Mouse (Mus musculus) heart, embryonic 15.5 days (tissue): ENCODE measurements around the gene Rpgrip1l. TPM values are rescaled to one million over a fixed set of nuclear protein-coding genes. Genes with fewer than 3 reads are reported as not detected.

Experiments
- ATAC-seq: fragments of 200-750 bp; cut with Nextera tagmentation; replicated peaks from 2 replicates; pipeline ENCODE4 v1.8.0; 2017; ENCODE audit warnings: low read depth, moderate TSS enrichment; ENCODE audit not compliant: insufficient number of reproducible peaks, insufficient read depth, low FRiP score
- H3K27ac ChIP-seq: fragments of 300-500 bp; sonication (generic); 2 replicates; pipeline ENCODE4 v1.5.1; 2015; ENCODE audit warnings: mild to moderate bottlenecking, inconsistent platforms
- H3K27me3 ChIP-seq: fragments of 300-500 bp; sonication (generic); 2 replicates; pipeline ENCODE4 v1.6.1; 2015; ENCODE audit warnings: inconsistent platforms
- H3K36me3 ChIP-seq: fragments of 300-500 bp; sonication (generic); 2 replicates; pipeline ENCODE4 v1.6.1; 2015; ENCODE audit warnings: mild to moderate bottlenecking, inconsistent platforms
- H3K4me1 ChIP-seq: fragments of 300-500 bp; sonication (generic); replicated peaks from 2 replicates; pipeline ENCODE4 v1.6.1; 2015; ENCODE audit warnings: inconsistent platforms
- H3K4me2 ChIP-seq: fragments of 300-500 bp; sonication (generic); 2 replicates; pipeline ENCODE4 v1.6.1; 2015; ENCODE audit warnings: inconsistent platforms, mild to moderate bottlenecking, moderate library complexity
- H3K4me3 ChIP-seq: fragments of 300-500 bp; sonication (generic); 2 replicates; pipeline ENCODE4 v1.5.1; 2015; ENCODE audit warnings: mild to moderate bottlenecking, inconsistent platforms
- H3K9ac ChIP-seq: fragments of 300-500 bp; sonication (generic); 2 replicates; pipeline ENCODE4 v1.6.1; 2015; ENCODE audit warnings: mild to moderate bottlenecking, inconsistent platforms
- H3K9me3 ChIP-seq: fragments of 300-500 bp; sonication (generic); replicated peaks from 2 replicates; pipeline ENCODE4 v1.6.1; 2016; ENCODE audit warnings: inconsistent platforms
- WGBS: fragments of 180-500 bp; shearing (Covaris S2); methylation state at CpG from one replicate; pipeline ENCODE4 v1.1.7; 2015; ENCODE audit warnings: mixed read lengths; 5-methylcytosine and 5-hydroxymethylcytosine counted together
- polyA plus RNA-seq: library from polyadenylated mRNA; unstranded; fragments of >200 nt; fragmentation: Nextera tagmentation; extraction: Ambion mirVana; gene quantifications from 2 replicates; pipeline ENCODE4 v1.2.1, GENCODE M21; 2015

Rpgrip1l gene
- polyA plus RNA-seq, 1 experiment from 2014 or later, result 6.8 TPM

DNA sequence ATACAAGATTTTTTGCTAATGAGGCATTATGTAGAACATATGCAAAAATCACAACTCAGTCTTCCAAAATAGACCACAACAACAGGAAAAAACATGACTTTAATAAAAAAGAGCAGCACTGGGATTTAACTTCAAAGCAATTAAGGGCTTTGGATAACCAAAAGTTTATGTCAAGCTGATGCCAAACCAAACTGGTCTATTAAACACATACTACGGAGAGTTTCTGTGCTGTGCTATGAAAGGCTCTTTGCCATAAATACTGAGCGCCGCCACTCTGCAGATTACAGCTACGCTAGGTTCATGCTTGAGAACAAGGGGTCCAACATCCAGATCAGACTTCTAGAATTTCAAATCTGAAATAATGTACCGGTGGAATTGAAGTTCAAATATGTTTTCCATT, 17.3 kb downstream of the Rpgrip1l start:
- H3K4me2 ChIP-seq, result no peak overlapping the region
- H3K9me3 ChIP-seq, result no peaks in the 10 kb centered on the region
- no peaks in the 10 kb centered on the region for H3K4me1 ChIP-seq
- H3K4me3 ChIP-seq, result no peak overlapping the region
- WGBS, result 85% methylated on average over 5 of the region's 5 CpGs
- no peak overlapping the region for H3K9ac ChIP-seq
- ATAC-seq, result no peak
- H3K36me3 ChIP-seq, result no peaks in the 10 kb centered on the region; the same call in 1 of the 2 replicates
- H3K27ac ChIP-seq, result no peak overlapping the region
- H3K27me3 ChIP-seq, result no peaks in the 10 kb centered on the region

DNA sequence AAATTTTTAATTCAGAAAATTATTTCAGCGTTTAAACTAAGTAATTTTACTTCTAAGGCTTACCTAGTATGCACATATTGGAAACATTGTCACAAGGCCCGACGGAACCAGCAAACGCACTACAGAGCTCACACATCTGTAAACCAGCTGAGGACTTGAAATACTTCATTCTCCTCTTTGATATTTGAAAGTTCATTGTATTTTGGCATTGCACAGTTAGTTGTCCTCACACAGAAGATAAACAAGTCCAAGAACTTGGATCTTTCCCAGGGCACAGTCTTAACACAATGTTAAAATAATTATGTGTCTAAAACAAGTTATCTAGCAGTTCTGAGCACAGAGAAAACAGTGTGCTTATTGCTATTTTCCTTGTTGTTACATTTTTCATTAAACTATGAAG, 22.5 kb downstream of the Rpgrip1l start:
- Histone ChIP-seq H3K27me3 (no peaks in the 10 kb centered on the region), H3K27ac (no peak overlapping the region), H3K9me3 (no peaks in the 10 kb centered on the region), H3K36me3 (no peaks in the 10 kb centered on the region), H3K4me2 (no peak overlapping the region), H3K9ac (no peak overlapping the region), H3K4me1 (peaks cover 12% of the 10 kb centered on the region; the same call in 1 of the 2 replicates), H3K4me3 (no peak overlapping the region)
- WGBS, result 85% methylated on average over 4 of the region's 4 CpGs
- no peak for ATAC-seq

DNA sequence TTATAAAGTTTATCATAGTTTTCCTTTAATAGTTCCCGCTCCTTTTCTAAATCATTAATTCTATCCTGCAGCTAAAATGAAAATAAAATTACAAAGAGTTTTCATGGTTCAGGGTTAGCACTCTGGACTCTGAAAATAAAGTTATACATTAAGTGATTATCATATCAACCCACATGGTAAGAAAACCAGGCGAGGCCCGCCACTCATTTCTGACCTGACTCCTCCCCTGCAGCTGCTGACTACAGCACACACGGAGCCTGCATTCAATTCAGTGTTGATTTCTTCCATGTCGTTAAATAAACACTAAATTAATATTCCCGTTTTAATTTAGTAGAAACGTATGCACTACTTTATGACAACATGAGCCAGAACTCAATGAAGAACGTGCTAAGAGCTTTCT, 26.8 kb downstream of the Rpgrip1l start:
- no peaks in the 10 kb centered on the region for H3K9me3 ChIP-seq
- H3K4me1 ChIP-seq, result peaks cover 12% of the 10 kb centered on the region; the same call in 1 of the 2 replicates
- H3K36me3 ChIP-seq, result no peaks in the 10 kb centered on the region
- H3K4me3 ChIP-seq, result no peak overlapping the region
- no peaks in the 10 kb centered on the region for H3K27me3 ChIP-seq
- H3K27ac ChIP-seq, result no peak overlapping the region
- no peak overlapping the region for H3K9ac ChIP-seq
- ATAC-seq, result no peak
- no peak overlapping the region for H3K4me2 ChIP-seq
- 74% methylated on average over 8 of the region's 8 CpGs for WGBS

DNA sequence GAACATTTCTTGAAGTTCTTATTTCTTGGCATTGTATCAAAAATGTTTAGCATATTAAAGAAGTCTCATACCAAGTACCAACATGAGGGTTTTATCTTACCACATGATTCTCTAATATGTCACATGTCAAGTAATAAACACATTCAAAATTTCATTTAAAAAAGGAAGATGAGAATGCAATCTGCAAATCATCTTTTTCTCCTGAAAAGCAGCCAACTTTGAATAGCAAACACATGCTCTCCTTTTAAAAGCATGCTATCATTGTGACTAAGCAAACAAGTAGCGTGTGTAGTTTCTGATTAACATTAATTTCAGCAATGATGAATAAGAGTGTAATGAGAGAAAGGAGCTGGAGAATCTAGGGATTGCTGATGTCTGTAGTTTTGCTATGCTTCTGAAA, 29.2 kb downstream of the Rpgrip1l start:
- no peak overlapping the region for H3K4me3 ChIP-seq
- H3K9me3 ChIP-seq, result no peaks in the 10 kb centered on the region
- no peak overlapping the region for H3K9ac ChIP-seq
- no peak overlapping the region for H3K27ac ChIP-seq
- H3K27me3 ChIP-seq, result no peaks in the 10 kb centered on the region
- no peaks in the 10 kb centered on the region for H3K36me3 ChIP-seq
- 76% methylated on average over 1 of the region's 1 CpGs for WGBS
- peaks cover 12% of the 10 kb centered on the region; the same call in 1 of the 2 replicates for H3K4me1 ChIP-seq
- ATAC-seq, result no peak
- no peak overlapping the region for H3K4me2 ChIP-seq

DNA sequence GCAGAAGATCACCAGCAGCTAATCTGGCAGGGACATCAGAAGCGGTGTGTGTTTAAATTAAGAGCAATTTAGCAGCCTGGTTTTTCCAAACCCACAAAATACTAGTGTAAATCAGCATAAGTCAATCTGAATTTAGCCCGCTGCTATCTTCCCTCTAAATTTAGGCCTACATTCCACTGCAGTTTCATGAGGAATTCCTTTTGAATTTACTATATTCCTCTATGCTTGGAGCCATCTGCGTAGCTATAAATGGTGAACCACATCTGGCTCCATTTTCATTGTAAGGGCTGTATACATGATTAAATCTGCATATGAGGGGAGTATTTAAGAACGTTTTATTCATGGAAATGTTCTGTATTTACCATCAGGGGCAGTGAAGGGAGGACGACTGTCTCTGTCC, 30.4 kb downstream of the Rpgrip1l start:
- Histone ChIP-seq H3K27me3 (no peaks in the 10 kb centered on the region), H3K27ac (no peak overlapping the region), H3K9me3 (no peaks in the 10 kb centered on the region), H3K36me3 (no peaks in the 10 kb centered on the region), H3K4me1 (peaks cover 7% of the 10 kb centered on the region; the same call in 1 of the 2 replicates), H3K4me2 (no peak overlapping the region), H3K4me3 (no peak overlapping the region), H3K9ac (no peak overlapping the region)
- no peak for ATAC-seq
- WGBS, result 54% methylated on average over 5 of the region's 5 CpGs

DNA sequence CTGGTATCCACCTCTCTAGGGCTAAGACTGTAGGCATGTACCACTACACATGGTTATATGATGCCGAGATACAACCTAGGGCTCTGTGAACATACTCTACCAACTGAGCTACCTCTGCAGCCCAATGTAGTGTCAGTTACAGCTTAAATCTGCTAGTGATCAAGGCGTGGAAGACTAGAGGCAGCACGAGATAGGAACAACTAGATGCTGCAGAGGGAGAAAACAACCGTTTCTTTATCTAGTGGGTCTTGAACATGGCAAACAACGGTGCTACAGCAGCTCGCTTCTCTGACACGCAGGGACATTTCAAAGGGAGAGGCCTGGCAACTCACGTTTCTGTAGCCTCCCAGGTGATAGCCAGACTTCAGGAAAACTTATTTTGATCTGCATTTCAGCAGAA, 31.5 kb downstream of the Rpgrip1l start:
- no peak overlapping the region for H3K4me3 ChIP-seq
- ATAC-seq, result no peak
- WGBS, result 71% methylated on average over 8 of the region's 8 CpGs
- H3K4me2 ChIP-seq, result no peak overlapping the region
- H3K9me3 ChIP-seq, result no peaks in the 10 kb centered on the region
- H3K36me3 ChIP-seq, result no peaks in the 10 kb centered on the region
- no peak overlapping the region for H3K27ac ChIP-seq
- no peak overlapping the region for H3K9ac ChIP-seq
- H3K27me3 ChIP-seq, result no peaks in the 10 kb centered on the region
- no peaks in the 10 kb centered on the region for H3K4me1 ChIP-seq

DNA sequence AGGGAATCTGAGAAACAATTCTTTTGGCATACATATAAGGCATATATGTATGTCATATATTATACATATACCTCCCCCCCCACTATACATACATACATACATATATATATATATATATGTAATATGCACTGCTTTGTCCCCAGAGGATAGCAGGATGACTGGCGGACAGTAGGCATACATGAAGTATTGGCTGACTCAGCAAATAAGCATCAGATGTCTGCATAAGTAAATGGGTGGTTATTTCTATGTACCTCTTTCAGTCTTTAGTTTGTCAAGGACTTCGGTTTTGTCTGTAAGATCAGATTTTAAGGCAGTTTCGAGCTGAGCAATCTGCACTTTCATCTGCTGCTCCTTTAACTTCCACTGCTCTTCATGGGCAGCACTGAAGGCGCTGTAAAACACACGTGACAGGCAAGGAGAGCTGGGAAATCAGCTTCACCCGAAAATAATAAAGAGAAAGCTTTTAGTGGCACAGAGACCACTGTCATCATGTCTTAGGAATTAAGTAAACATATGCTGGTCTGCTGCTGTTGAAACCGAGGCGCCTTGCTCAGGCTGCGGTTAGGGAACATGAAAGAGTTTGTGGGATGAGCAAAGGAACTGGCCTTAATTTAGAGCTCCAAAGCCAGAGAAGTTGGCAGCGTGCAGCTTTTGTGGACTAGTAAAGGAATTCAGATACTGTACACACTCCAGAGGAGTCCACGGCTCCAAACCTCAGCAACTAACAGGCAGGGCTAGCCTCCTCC, 32.4 kb downstream of the Rpgrip1l start:
- WGBS, result 74% methylated on average over 11 of the region's 11 CpGs
- H3K27me3 ChIP-seq, result no peaks in the 10 kb centered on the region
- H3K36me3 ChIP-seq, result no peaks in the 10 kb centered on the region
- no peaks in the 10 kb centered on the region for H3K4me1 ChIP-seq
- ATAC-seq, result no peak
- H3K9ac ChIP-seq, result no peak overlapping the region
- no peak overlapping the region for H3K4me2 ChIP-seq
- no peak overlapping the region for H3K4me3 ChIP-seq
- H3K27ac ChIP-seq, result no peak overlapping the region
- H3K9me3 ChIP-seq, result no peaks in the 10 kb centered on the region

DNA sequence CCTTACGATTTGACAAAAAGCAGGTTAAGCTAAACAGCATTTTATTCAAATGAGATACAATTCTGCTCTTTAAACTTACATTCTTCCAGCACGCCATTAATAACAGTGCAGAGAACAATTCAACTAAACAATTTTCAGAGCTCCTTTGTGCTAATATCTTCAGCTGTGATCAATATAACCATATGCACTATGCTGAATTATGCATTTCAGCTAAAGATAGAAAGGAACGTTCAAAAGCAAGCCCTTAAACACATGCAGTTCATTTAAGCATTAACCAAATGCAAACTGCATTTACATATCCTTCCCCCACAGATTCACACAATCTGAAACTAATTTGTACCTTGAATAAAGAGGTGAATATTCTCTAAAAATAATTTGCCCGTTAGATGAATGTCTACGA, 35.0 kb downstream of the Rpgrip1l start:
- ATAC-seq, result no peak
- no peak overlapping the region for H3K4me2 ChIP-seq
- WGBS, result 87% methylated on average over 5 of the region's 5 CpGs
- H3K4me1 ChIP-seq, result no peaks in the 10 kb centered on the region
- H3K27ac ChIP-seq, result no peak overlapping the region
- H3K9me3 ChIP-seq, result no peaks in the 10 kb centered on the region
- no peak overlapping the region for H3K9ac ChIP-seq
- no peaks in the 10 kb centered on the region for H3K36me3 ChIP-seq
- no peaks in the 10 kb centered on the region for H3K27me3 ChIP-seq
- no peak overlapping the region for H3K4me3 ChIP-seq

DNA sequence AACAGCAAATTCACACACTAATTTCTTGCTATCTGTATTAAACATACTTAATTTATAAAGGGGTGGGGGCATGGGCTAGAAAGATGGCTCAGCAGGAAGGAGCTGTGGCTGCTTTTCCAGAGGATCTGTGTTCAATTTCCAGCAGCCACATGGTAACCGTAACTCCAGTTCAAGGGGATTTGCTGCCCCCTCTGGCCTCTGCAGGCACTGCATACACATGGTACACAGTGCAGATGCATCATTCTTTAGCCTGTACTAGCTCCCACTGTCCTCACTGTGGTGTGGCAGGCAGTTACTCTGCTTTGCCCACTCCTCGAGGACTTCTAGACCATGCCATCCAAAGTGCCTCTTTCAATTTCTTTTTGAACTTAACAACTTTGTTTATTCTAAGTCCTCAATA, 36.7 kb downstream of the Rpgrip1l start:
- no peaks in the 10 kb centered on the region for H3K27me3 ChIP-seq
- no peak for ATAC-seq
- no peak overlapping the region for H3K27ac ChIP-seq
- no peaks in the 10 kb centered on the region for H3K9me3 ChIP-seq
- 85% methylated on average over 2 of the region's 2 CpGs for WGBS
- no peaks in the 10 kb centered on the region for H3K4me1 ChIP-seq
- H3K9ac ChIP-seq, result no peak overlapping the region
- no peak overlapping the region for H3K4me3 ChIP-seq
- no peak overlapping the region for H3K4me2 ChIP-seq
- no peaks in the 10 kb centered on the region for H3K36me3 ChIP-seq

DNA sequence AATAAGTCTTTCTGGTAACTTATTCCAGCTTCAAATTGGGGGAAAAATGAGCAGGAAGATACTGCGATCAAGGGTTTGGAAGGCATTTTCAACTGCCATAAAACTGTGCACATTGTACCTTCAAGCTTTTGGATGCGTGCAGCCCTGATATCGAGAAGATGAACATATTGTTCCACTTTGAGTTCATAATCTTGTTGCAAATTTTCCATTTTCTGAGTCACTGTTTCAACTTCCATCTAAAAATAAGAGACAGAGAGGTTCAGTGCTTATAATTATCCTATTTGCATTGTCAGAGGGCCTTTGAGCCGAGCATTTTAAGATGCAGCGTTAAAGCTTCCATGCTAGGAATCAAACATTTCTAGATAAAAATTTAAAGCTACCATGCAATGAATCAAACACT, 39.6 kb downstream of the Rpgrip1l start:
- Histone ChIP-seq H3K4me2 (no peak overlapping the region), H3K36me3 (no peaks in the 10 kb centered on the region), H3K27ac (no peak overlapping the region), H3K27me3 (no peaks in the 10 kb centered on the region), H3K9ac (no peak overlapping the region), H3K9me3 (no peaks in the 10 kb centered on the region), H3K4me3 (no peak overlapping the region), H3K4me1 (no peaks in the 10 kb centered on the region)
- WGBS, result 86% methylated on average over 5 of the region's 5 CpGs
- no peak for ATAC-seq

DNA sequence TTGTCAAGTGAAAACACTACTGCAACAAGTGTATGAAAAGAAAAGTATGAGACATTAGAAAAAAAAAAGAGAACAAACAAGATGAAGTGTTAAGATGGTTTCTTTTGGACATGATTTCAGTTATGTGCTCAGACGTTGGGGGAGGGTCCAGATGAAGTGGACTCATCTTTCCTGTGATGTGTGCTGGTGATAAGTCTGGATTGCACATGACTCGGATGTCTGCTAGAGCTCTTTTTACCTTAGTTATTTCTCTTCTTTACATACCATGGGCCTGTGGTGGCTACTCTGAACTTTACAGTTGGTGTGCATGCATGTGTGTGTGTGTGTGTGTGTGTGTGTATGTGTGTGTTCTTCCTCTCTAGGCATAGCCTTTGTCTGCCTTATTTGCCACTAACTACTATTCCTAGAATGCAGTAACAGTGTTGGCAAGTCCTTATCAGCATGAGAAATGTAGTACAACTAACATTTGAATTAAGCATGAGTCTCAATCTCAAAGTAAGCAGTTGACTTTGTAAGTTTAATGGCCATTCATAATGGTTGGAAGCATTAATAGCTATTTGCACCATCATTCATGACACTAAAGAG, 43.6 kb downstream of the Rpgrip1l start:
- H3K27me3 ChIP-seq, result no peaks in the 10 kb centered on the region
- no peaks in the 10 kb centered on the region for H3K36me3 ChIP-seq
- H3K9me3 ChIP-seq, result no peaks in the 10 kb centered on the region
- ATAC-seq, result no peak
- H3K27ac ChIP-seq, result no peak overlapping the region
- H3K4me1 ChIP-seq, result no peaks in the 10 kb centered on the region
- no peak overlapping the region for H3K4me2 ChIP-seq
- H3K9ac ChIP-seq, result no peak overlapping the region
- no peak overlapping the region for H3K4me3 ChIP-seq
- 64% methylated on average over 2 of the region's 2 CpGs for WGBS

DNA sequence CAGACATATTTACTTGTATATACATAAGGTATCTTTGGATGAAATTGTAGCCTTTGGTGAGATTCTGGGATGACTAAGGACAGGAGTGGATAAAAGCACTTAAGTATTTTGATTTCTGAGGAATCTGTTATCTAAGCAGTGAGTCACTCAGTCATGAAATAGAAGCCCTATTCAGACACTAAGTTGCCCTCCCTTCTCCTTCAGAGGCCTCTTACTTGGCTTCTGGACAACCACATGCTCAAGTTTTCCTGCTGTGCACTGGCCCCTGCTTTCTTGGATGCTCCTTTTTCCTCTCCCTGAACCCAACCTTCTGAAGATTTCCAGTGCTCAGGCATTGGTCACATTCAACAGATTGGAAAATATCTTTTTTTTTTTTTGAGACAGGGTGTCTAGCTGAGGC, 48.5 kb downstream of the Rpgrip1l start:
- H3K4me3 ChIP-seq, result no peak overlapping the region
- no peak overlapping the region for H3K9ac ChIP-seq
- ATAC-seq, result no peak
- no peak overlapping the region for H3K27ac ChIP-seq
- no peaks in the 10 kb centered on the region for H3K36me3 ChIP-seq
- H3K27me3 ChIP-seq, result no peaks in the 10 kb centered on the region
- no peak overlapping the region for H3K4me2 ChIP-seq
- H3K9me3 ChIP-seq, result no peaks in the 10 kb centered on the region
- H3K4me1 ChIP-seq, result no peaks in the 10 kb centered on the region
